Mouse (Mus musculus) bone marrow, adult 2 months (tissue): ENCODE results near the gene Krtap31-2.

Experiments used
- CTCF ChIP-seq: fragments of 200-500 bp; IDR thresholded peaks from 2 replicates; pipeline ENCODE4 v1.5.1; 2011; ENCODE audit warnings: low read length, control low read depth; ENCODE audit not compliant: control insufficient read depth, insufficient read depth
- POLR2A ChIP-seq: fragments of 200-500 bp; IDR thresholded peaks from 2 replicates; pipeline ENCODE4 v1.6.1; 2011; ENCODE audit warnings: low read depth, mild to moderate bottlenecking, control low read depth, low read length, borderline replicate concordance; ENCODE audit not compliant: control insufficient read depth

DNA sequence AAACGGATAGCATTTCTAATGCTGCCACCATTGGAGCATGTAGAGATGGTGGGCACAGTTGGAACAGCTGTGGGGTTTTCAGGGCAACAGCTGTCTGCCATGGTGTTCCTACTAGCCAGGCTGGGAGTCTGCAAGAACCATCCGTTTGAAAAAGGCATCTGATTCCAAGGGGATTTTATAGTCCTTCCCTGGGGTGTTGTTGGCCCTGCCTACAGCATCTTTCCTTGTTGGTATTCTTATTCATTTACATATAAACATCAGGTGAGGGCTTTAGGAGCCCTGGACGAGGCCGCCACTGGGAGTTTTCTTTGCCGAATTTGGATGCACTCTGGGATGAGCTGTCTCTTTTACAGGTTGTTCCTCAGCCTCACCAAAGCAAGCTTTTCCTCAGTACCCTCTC is 42.9 kb downstream of the Krtap31-2 start, which contains the start of gene Krtap29-1:
- TF ChIP-seq POLR2A (no peak), CTCF (no peak)
